In the genomic region with DNA sequence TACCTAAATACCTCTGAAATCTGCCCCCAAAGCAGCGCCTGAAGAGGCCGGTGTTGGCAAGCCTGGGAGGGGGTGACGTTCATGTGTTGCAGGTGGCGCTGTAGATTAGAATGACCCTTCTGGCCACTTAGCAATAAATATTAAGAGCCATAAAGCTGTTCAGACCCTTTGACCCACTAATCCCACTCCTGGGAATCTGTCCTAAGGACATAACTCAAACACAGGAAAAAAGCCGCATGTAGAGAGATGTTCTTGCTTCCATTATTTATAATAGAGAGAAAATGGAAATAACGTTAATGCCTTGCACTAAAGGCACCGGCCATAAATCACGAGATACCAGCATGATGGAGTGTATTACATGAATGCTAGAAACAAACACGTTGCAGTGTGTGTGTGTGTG, we compare ENCODE assay signal across 21 mouse cellular contexts. TPM values are rescaled to one million over a fixed set of nuclear protein-coding genes. Genes with fewer than 3 reads are reported as not detected.
A peak's percentile ranks its signal among the peaks of the same experiment; 100 is the strongest.
DNase-seq lines count a peak whose midpoint lies in the region; ATAC-seq and TF ChIP-seq lines count a peak whose summit lies in the region.
"Had no signal": no experiment of that assay in that cellular context is flagged by ENCODE, and none has a peak within 500 bp of the region (broad histone marks: within the 10 kb centered on the region; RNA-seq: fewer than 3 reads in every experiment).

No protein-coding gene starts in this region.

- 71% methylated on average over 9 of the region's 9 CpGs for WGBS in midbrain, embryonic 14.5 days
- WGBS in midbrain, postnatal 0 days, result 72% methylated on average over 9 of the region's 9 CpGs
- 21% methylated on average over 9 of the region's 9 CpGs for WGBS in neural tube, embryonic 13.5 days
- 65% methylated on average over 9 of the region's 9 CpGs for WGBS in hindbrain, embryonic 13.5 days
- WGBS in intestine, postnatal 0 days, result 25% methylated on average over 9 of the region's 9 CpGs

- H3K36me3 ChIP-seq in midbrain, embryonic 14.5 days (ENCODE audit: control insufficient read depth, insufficient read depth, low read length), result no peaks in the 10 kb centered on the region
- no peaks in the 10 kb centered on the region for H3K36me3 ChIP-seq in midbrain, postnatal 0 days (ENCODE audit: insufficient read depth, low read length)
- no peaks in the 10 kb centered on the region for H3K36me3 ChIP-seq in neural tube, embryonic 13.5 days
- no peaks in the 10 kb centered on the region for H3K36me3 ChIP-seq in hindbrain, embryonic 13.5 days
- no peaks in the 10 kb centered on the region for H3K36me3 ChIP-seq in intestine, postnatal 0 days (ENCODE audit: control insufficient read depth, insufficient read depth)
- H3K36me3 ChIP-seq: embryonic facial prominence, embryonic 15.5 days; forebrain, embryonic 15.5 days; hindbrain, embryonic 12.5 days had no signal

- H3K9me3 ChIP-seq in midbrain, embryonic 14.5 days (ENCODE audit: control insufficient read depth, low read length), result no peaks in the 10 kb centered on the region
- H3K9me3 ChIP-seq in midbrain, postnatal 0 days (ENCODE audit: low read length), result no peaks in the 10 kb centered on the region
- no peaks in the 10 kb centered on the region for H3K9me3 ChIP-seq in neural tube, embryonic 13.5 days
- no peaks in the 10 kb centered on the region for H3K9me3 ChIP-seq in hindbrain, embryonic 13.5 days
- H3K9me3 ChIP-seq in intestine, postnatal 0 days (ENCODE audit: control insufficient read depth), result no peaks in the 10 kb centered on the region
- H3K9me3 ChIP-seq: embryonic facial prominence, embryonic 15.5 days; forebrain, embryonic 15.5 days; heart, embryonic 13.5 days; hindbrain, embryonic 12.5 days had no signal

- no peaks in the 10 kb centered on the region for H3K4me1 ChIP-seq in midbrain, embryonic 14.5 days (ENCODE audit: control insufficient read depth, insufficient read depth, low read length)
- no peaks in the 10 kb centered on the region for H3K4me1 ChIP-seq in midbrain, postnatal 0 days (ENCODE audit: insufficient read depth, low read length)
- H3K4me1 ChIP-seq in neural tube, embryonic 13.5 days (replicated peaks), result peaks cover 14% of the 10 kb centered on the region; the same call in 1 of the 2 replicates
- no peaks in the 10 kb centered on the region for H3K4me1 ChIP-seq in hindbrain, embryonic 13.5 days (replicated peaks)
- H3K4me1 ChIP-seq in intestine, postnatal 0 days (replicated peaks; ENCODE audit: control insufficient read depth, insufficient read depth, low read length), result no peaks in the 10 kb centered on the region
- H3K4me1 ChIP-seq: embryonic facial prominence, embryonic 15.5 days; forebrain, embryonic 15.5 days; heart, embryonic 13.5 days; hindbrain, embryonic 12.5 days had no signal

- no peak overlapping the region for H3K4me3 ChIP-seq in midbrain, embryonic 14.5 days (replicated peaks; ENCODE audit: low read depth, low read length)
- no peak overlapping the region for H3K4me3 ChIP-seq in midbrain, postnatal 0 days (ENCODE audit: low read depth, low read length)
- H3K4me3 ChIP-seq in neural tube, embryonic 13.5 days, result no peak overlapping the region
- no peak overlapping the region for H3K4me3 ChIP-seq in hindbrain, embryonic 13.5 days
- H3K4me3 ChIP-seq in intestine, postnatal 0 days (ENCODE audit: low read depth, low read length), result no peak overlapping the region
- H3K4me3 ChIP-seq: embryonic facial prominence, embryonic 15.5 days; forebrain, embryonic 15.5 days; heart, adult 2 months; heart, embryonic 13.5 days; hindbrain, embryonic 12.5 days had no signal

- DNase-seq in midbrain, embryonic 14.5 days, result peak; percentile 4
- no peak for DNase-seq in midbrain, postnatal 0 days (ENCODE audit: low spot score)
- DNase-seq in embryo, embryonic 9.5 days (ENCODE audit: extremely low spot score), result peak; percentile 44
- peak; percentile 26 for DNase-seq in kidney, postnatal 10 days
- no peak for DNase-seq in spleen, postnatal 4 days (ENCODE audit: low spot score in 2 of 2)
- DNase-seq: adrenal gland, adult 2 months; cerebellum, adult 11-12 months; cerebellum, postnatal 10 days; gastrocnemius, postnatal 36 days; heart, adult 2 months; left cerebral cortex, postnatal 4 days had no signal

- ATAC-seq in midbrain, embryonic 14.5 days (ENCODE audit: low FRiP score, low TSS enrichment), result no peak
- no peak for ATAC-seq in midbrain, postnatal 0 days (ENCODE audit: low FRiP score)
- ATAC-seq in neural tube, embryonic 13.5 days (ENCODE audit: low read depth), result peak; percentile 72
- no peak for ATAC-seq in hindbrain, embryonic 13.5 days (ENCODE audit: low FRiP score)
- ATAC-seq in intestine, postnatal 0 days, result no peak
- ATAC-seq: forebrain, embryonic 15.5 days; inflammation-experienced regulatory T-cells, adult 6 months had no signal

- TF ChIP-seq CTCF in midbrain, postnatal 0 days (IDR thresholded peaks at IDR 0.05), result no peak
- no peak for TF ChIP-seq CTCF in intestine, postnatal 0 days (IDR thresholded peaks at IDR 0.05; ENCODE audit: low read depth)

- no peak overlapping the region for H3K4me2 ChIP-seq in midbrain, embryonic 14.5 days (ENCODE audit: low read length)
- no peak overlapping the region for H3K4me2 ChIP-seq in midbrain, postnatal 0 days (ENCODE audit: low read depth, low read length, poor library complexity, severe bottlenecking)
- H3K4me2 ChIP-seq in neural tube, embryonic 13.5 days, result no peak overlapping the region
- H3K4me2 ChIP-seq in hindbrain, embryonic 13.5 days, result no peak overlapping the region
- H3K4me2 ChIP-seq in intestine, postnatal 0 days (replicated peaks; ENCODE audit: low read depth), result no peak overlapping the region
- H3K4me2 ChIP-seq: embryonic facial prominence, embryonic 15.5 days; forebrain, embryonic 15.5 days; heart, embryonic 13.5 days; hindbrain, embryonic 12.5 days; midbrain, embryonic 11.5 days had no signal

- no peaks in the 10 kb centered on the region for H3K27me3 ChIP-seq in midbrain, embryonic 14.5 days (ENCODE audit: control insufficient read depth, insufficient read depth, low read length)
- H3K27me3 ChIP-seq in midbrain, postnatal 0 days (ENCODE audit: insufficient read depth, low read length), result no peaks in the 10 kb centered on the region
- 0 out of 2 replicates have a peak, but pooled peaks cover 3% of the 10 kb centered on the region for H3K27me3 ChIP-seq in neural tube, embryonic 13.5 days
- no peaks in the 10 kb centered on the region for H3K27me3 ChIP-seq in hindbrain, embryonic 13.5 days
- H3K27me3 ChIP-seq in intestine, postnatal 0 days (replicated peaks; ENCODE audit: control insufficient read depth, insufficient read depth, low read length), result no peaks in the 10 kb centered on the region
- H3K27me3 ChIP-seq: embryonic facial prominence, embryonic 15.5 days; forebrain, embryonic 15.5 days; heart, embryonic 13.5 days; hindbrain, embryonic 12.5 days had no signal

- H3K27ac ChIP-seq in midbrain, embryonic 14.5 days (replicated peaks; ENCODE audit: low read depth, low read length), result no peak overlapping the region
- no peak overlapping the region for H3K27ac ChIP-seq in midbrain, postnatal 0 days (ENCODE audit: low read depth, low read length)
- H3K27ac ChIP-seq in neural tube, embryonic 13.5 days (replicated peaks), result no peak overlapping the region
- H3K27ac ChIP-seq in hindbrain, embryonic 13.5 days, result no peak overlapping the region
- no peak overlapping the region for H3K27ac ChIP-seq in intestine, postnatal 0 days (ENCODE audit: low read depth, low read length)
- H3K27ac ChIP-seq: embryonic facial prominence, embryonic 15.5 days; forebrain, embryonic 15.5 days; heart, adult 2 months; heart, embryonic 13.5 days; hindbrain, embryonic 12.5 days; macrophage had no signal

- H3K9ac ChIP-seq in midbrain, embryonic 14.5 days (replicated peaks; ENCODE audit: low read length), result no peak overlapping the region
- H3K9ac ChIP-seq in midbrain, postnatal 0 days (replicated peaks; ENCODE audit: low read length, poor library complexity, severe bottlenecking), result no peak overlapping the region
- no peak overlapping the region for H3K9ac ChIP-seq in neural tube, embryonic 13.5 days
- H3K9ac ChIP-seq in hindbrain, embryonic 13.5 days, result no peak overlapping the region
- H3K9ac ChIP-seq in intestine, postnatal 0 days (ENCODE audit: low read depth, low read length), result no peak overlapping the region
- H3K9ac ChIP-seq: embryonic facial prominence, embryonic 15.5 days; forebrain, embryonic 15.5 days; heart, embryonic 13.5 days; hindbrain, embryonic 12.5 days had no signal

RNA-seq across cellular contexts. Expression of gene Polr2m, which starts 41.7 kb away (rescaled TPM):
- polyA plus RNA-seq in midbrain, embryonic 14.5 days (2014; fragmentation: Nextera tagmentation; extraction: Ambion mirVana), result 225 and 305 TPM in 2 replicates
- total RNA-seq in midbrain, postnatal 0 days (2014; rRNA removed), result 206 and 214 TPM in 2 replicates
- polyA plus RNA-seq in midbrain, postnatal 0 days (2015; fragmentation: Nextera tagmentation; extraction: Ambion mirVana), result 317 and 320 TPM in 2 replicates
- 312 and 350 TPM in 2 replicates for polyA plus RNA-seq in neural tube, embryonic 13.5 days (2015; fragmentation: Nextera tagmentation; extraction: Ambion mirVana)
- polyA plus RNA-seq in hindbrain, embryonic 13.5 days (2015; fragmentation: Nextera tagmentation; extraction: Ambion mirVana), result 320 and 335 TPM in 2 replicates
- polyA plus RNA-seq in intestine, postnatal 0 days (2015; fragmentation: Nextera tagmentation; extraction: Ambion mirVana), result 103 TPM in 2 replicates

Comparison
In these comparisons a context has a peak if more than half of its experiments do, and no peak if none do; other contexts are left out.
1. DNase-seq: peak in midbrain, embryonic 14.5 days (single experiment), embryo, embryonic 9.5 days (single experiment) and kidney, postnatal 10 days (single experiment); none in midbrain, postnatal 0 days (single experiment) and spleen, postnatal 4 days (0 of 2).